Mouse (Mus musculus): Measurements from ENCODE around the gene Gnaq. TPM values are rescaled to one million over a fixed set of nuclear protein-coding genes. Genes with fewer than 3 reads are reported as not detected.

Gnaq gene
- polyA plus RNA-seq, 1 experiment from 2014 or later, result 5.3 TPM

DNA sequence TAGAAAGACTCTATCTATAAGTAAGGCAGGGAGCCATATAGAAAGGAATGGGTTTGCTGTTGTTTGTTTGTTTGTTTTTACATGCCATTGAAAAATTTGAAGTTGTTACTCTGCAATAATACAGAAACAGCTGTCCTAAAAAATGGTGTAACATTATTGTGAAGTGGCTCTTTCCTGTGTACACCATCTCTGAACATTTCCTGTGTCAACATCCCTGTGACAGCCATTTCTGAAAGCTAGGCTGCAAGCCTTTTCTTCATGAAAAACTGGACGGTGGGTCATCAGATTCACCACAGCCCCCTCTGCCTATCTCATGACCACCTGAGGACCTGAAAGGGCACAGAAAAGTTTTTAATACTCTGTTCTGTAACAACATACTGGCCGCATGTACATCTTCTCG is 22.7 kb upstream of the Gnaq start:
- no peak for TF ChIP-seq EP300 (IDR thresholded peaks at IDR 0.05; ENCODE audit: low read depth)
- TF ChIP-seq CTCF (IDR thresholded peaks at IDR 0.05; ENCODE audit: low read depth), result no peak
- Histone ChIP-seq H3K9me3 (ENCODE audit: low read length) (no peaks in the 10 kb centered on the region), H3K27ac (ENCODE audit: low read depth) (peak overlapping the region; percentile 49; the same call in 1 of the 2 replicates), H3K4me2 (ENCODE audit: low read depth, low read length) (0 out of 2 replicates have a peak overlapping the region, but pooled peaks have one; percentile 18), H3K9ac (replicated peaks) (no peak overlapping the region), H3K27me3 (ENCODE audit: insufficient read depth, low read length) (no peaks in the 10 kb centered on the region), H3K4me3 (ENCODE audit: low read depth, low read length) (no peak overlapping the region), H3K4me1 (ENCODE audit: insufficient read depth) (no peaks in the 10 kb centered on the region; the same call in 1 of the 2 replicates), H3K36me3 (replicated peaks; ENCODE audit: insufficient read depth, low read length) (no peaks in the 10 kb centered on the region)
- ATAC-seq, result no peak
- WGBS (ENCODE audit: insufficient replicate concordance), result 71% methylated on average over 3 of the region's 3 CpGs
- DNase-seq, result no peak

DNA sequence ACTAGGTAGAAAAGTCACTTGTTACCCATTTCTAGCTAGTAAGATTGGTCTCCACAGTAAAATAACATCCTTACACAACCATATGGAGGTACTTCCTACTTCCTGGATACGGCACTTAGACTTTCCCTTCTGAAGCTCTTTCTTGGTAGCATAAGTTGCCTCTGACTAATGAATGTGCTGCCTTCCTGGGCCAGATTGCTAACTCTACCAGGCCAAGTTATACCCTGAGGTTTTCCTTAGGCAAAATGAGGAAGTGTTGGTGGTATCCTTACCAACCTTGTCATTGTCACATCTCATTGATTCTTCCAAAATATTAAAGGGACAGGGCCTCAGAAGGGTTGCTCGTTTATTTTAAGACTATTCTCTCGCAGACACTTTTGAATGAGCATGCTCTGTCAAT is 22.0 kb upstream of the Gnaq start:
- Histone ChIP-seq H3K4me1 (ENCODE audit: insufficient read depth) (no peaks in the 10 kb centered on the region; the same call in 1 of the 2 replicates), H3K9me3 (ENCODE audit: low read length) (no peaks in the 10 kb centered on the region), H3K9ac (replicated peaks) (no peak overlapping the region), H3K4me2 (ENCODE audit: low read depth, low read length) (no peak overlapping the region), H3K36me3 (replicated peaks; ENCODE audit: insufficient read depth, low read length) (no peaks in the 10 kb centered on the region), H3K4me3 (ENCODE audit: low read depth, low read length) (no peak overlapping the region), H3K27ac (ENCODE audit: low read depth) (no peak overlapping the region), H3K27me3 (ENCODE audit: insufficient read depth, low read length) (no peaks in the 10 kb centered on the region)
- TF ChIP-seq CTCF (IDR thresholded peaks at IDR 0.05; ENCODE audit: low read depth) (no peak), EP300 (IDR thresholded peaks at IDR 0.05; ENCODE audit: low read depth) (no peak)
- no peak for DNase-seq
- no peak for ATAC-seq
- WGBS (ENCODE audit: insufficient replicate concordance), result 52% methylated on average over 3 of the region's 3 CpGs

DNA sequence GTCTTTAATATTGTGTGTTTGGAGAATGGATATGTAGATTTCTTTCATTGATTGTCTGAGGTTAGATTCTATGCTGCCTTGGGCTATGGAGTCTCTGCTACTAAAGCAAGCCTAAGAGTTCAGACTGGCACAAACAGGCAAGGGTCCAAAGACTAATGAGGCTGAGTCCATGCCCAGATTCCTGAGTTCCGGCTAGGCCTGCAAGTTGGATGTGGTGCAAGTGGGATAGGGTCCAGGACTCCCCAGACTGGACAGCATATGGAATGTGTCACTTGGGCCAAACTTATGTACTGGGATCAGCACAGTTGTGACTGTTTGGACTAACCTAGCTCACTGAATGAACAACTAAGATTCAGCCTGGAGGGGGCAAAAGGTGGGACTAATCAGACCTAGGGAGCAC is 19.3 kb upstream of the Gnaq start:
- Histone ChIP-seq H3K9me3 (ENCODE audit: low read length) (no peaks in the 10 kb centered on the region), H3K4me2 (ENCODE audit: low read depth, low read length) (no peak overlapping the region), H3K27me3 (ENCODE audit: insufficient read depth, low read length) (no peaks in the 10 kb centered on the region), H3K36me3 (replicated peaks; ENCODE audit: insufficient read depth, low read length) (no peaks in the 10 kb centered on the region), H3K9ac (replicated peaks) (no peak overlapping the region), H3K4me1 (ENCODE audit: insufficient read depth) (no peaks in the 10 kb centered on the region; the same call in 1 of the 2 replicates), H3K27ac (ENCODE audit: low read depth) (no peak overlapping the region), H3K4me3 (ENCODE audit: low read depth, low read length) (no peak overlapping the region)
- TF ChIP-seq CTCF (IDR thresholded peaks at IDR 0.05; ENCODE audit: low read depth) (no peak), EP300 (IDR thresholded peaks at IDR 0.05; ENCODE audit: low read depth) (no peak)
- no peak for DNase-seq
- ATAC-seq, result no peak
- WGBS (ENCODE audit: insufficient replicate concordance), result 79% methylated on average over 1 of the region's 1 CpGs

DNA sequence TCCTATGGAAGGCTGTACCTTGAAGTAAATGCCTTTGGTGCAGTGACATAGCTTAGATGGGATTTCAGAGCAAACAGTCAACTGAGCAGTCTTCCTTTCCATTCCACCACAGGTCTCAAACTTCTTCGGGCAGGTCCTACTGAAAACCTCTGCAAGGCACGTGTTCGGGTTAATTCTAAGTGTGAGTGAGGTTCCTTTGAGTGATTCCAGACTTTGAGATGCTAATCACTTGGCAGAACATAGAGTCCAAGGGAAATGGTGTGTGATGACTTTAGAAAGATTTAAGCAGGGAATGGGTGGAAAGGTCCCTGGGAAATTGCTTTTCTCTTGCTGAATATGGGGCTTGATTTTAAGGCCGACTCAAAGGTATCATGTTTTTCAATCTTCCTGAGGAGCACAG is 14.2 kb upstream of the Gnaq start:
- DNase-seq, result no peak

GRCm38 (mm10) chr19:16121301-16121700 is 11.3 kb upstream of the Gnaq start:
- WGBS (ENCODE audit: insufficient replicate concordance), result 65% methylated on average over 2 of the region's 2 CpGs

More for the DNA sequence above, 14.2 kb upstream of the Gnaq start:
- Histone ChIP-seq H3K4me1 (ENCODE audit: insufficient read depth) (no peaks in the 10 kb centered on the region), H3K9ac (replicated peaks) (no peak overlapping the region), H3K4me2 (ENCODE audit: low read depth, low read length) (no peak overlapping the region), H3K27ac (ENCODE audit: low read depth) (no peak overlapping the region), H3K9me3 (ENCODE audit: low read length) (no peaks in the 10 kb centered on the region), H3K4me3 (ENCODE audit: low read depth, low read length) (no peak overlapping the region), H3K27me3 (ENCODE audit: insufficient read depth, low read length) (no peaks in the 10 kb centered on the region), H3K36me3 (replicated peaks; ENCODE audit: insufficient read depth, low read length) (no peaks in the 10 kb centered on the region)
- no peak for ATAC-seq
- 71% methylated on average over 4 of the region's 4 CpGs for WGBS (ENCODE audit: insufficient replicate concordance)
- TF ChIP-seq EP300 (IDR thresholded peaks at IDR 0.05; ENCODE audit: low read depth) (no peak), CTCF (IDR thresholded peaks at IDR 0.05; ENCODE audit: low read depth) (no peak)

GRCm38 (mm10) chr19:16128715-16129114 is 3.9 kb upstream of the Gnaq start:
- Histone ChIP-seq H3K4me3 (ENCODE audit: low read depth, low read length) (no peak overlapping the region), H3K36me3 (replicated peaks; ENCODE audit: insufficient read depth, low read length) (no peaks in the 10 kb centered on the region), H3K9ac (replicated peaks) (no peak overlapping the region), H3K27ac (ENCODE audit: low read depth) (no peak overlapping the region), H3K4me1 (ENCODE audit: insufficient read depth) (peaks cover 15% of the 10 kb centered on the region), H3K27me3 (ENCODE audit: insufficient read depth, low read length) (no peaks in the 10 kb centered on the region), H3K9me3 (ENCODE audit: low read length) (no peaks in the 10 kb centered on the region), H3K4me2 (ENCODE audit: low read depth, low read length) (no peak overlapping the region)
- TF ChIP-seq CTCF (IDR thresholded peaks at IDR 0.05; ENCODE audit: low read depth), result peak; percentile 58
- TF ChIP-seq EP300 (IDR thresholded peaks at IDR 0.05; ENCODE audit: low read depth), result no peak
- 30% methylated on average over 5 of the region's 5 CpGs for WGBS (ENCODE audit: insufficient replicate concordance)
- no peak for ATAC-seq
- DNase-seq, result no peak

More at GRCm38 (mm10) chr19:16121301-16121700, 11.3 kb upstream of the Gnaq start:
- ATAC-seq (no peak), DNase-seq (no peak)
- Histone ChIP-seq H3K4me3 (ENCODE audit: low read depth, low read length) (no peak overlapping the region), H3K9ac (replicated peaks) (no peak overlapping the region), H3K36me3 (replicated peaks; ENCODE audit: insufficient read depth, low read length) (no peaks in the 10 kb centered on the region), H3K9me3 (ENCODE audit: low read length) (no peaks in the 10 kb centered on the region), H3K4me2 (ENCODE audit: low read depth, low read length) (no peak overlapping the region), H3K4me1 (ENCODE audit: insufficient read depth) (no peaks in the 10 kb centered on the region), H3K27me3 (ENCODE audit: insufficient read depth, low read length) (no peaks in the 10 kb centered on the region), H3K27ac (ENCODE audit: low read depth) (no peak overlapping the region)
- no peak for TF ChIP-seq CTCF (IDR thresholded peaks at IDR 0.05; ENCODE audit: low read depth)
- TF ChIP-seq EP300 (IDR thresholded peaks at IDR 0.05; ENCODE audit: low read depth), result no peak

DNA sequence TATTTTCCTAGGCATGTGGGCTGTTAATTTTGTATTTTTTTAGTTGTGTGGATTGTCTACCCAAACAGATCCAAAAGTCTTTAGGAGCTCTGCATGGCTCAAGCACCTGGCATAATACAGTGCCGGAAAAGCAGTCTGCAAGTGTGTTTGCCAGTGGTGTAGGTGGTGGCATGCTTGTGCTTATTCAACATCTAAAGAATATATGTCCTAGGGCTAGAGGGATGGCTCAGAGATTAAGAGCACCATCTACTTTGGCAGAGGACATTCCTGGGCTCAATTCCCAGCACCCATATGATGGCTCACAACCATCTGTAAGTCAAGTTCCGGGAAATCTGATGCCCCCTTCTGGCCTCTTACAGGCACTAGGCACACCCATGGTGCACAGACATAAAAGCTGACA is 3.5 kb upstream of the Gnaq start:
- Histone ChIP-seq H3K4me3 (ENCODE audit: low read depth, low read length) (no peak overlapping the region), H3K9me3 (ENCODE audit: low read length) (no peaks in the 10 kb centered on the region), H3K4me1 (ENCODE audit: insufficient read depth) (peaks cover 15% of the 10 kb centered on the region), H3K9ac (replicated peaks) (no peak overlapping the region), H3K4me2 (ENCODE audit: low read depth, low read length) (no peak overlapping the region), H3K36me3 (replicated peaks; ENCODE audit: insufficient read depth, low read length) (no peaks in the 10 kb centered on the region), H3K27ac (ENCODE audit: low read depth) (no peak overlapping the region), H3K27me3 (ENCODE audit: insufficient read depth, low read length) (no peaks in the 10 kb centered on the region)
- ATAC-seq (no peak), DNase-seq (no peak)
- 80% methylated on average over 2 of the region's 2 CpGs for WGBS (ENCODE audit: insufficient replicate concordance)
- no peak for TF ChIP-seq EP300 (IDR thresholded peaks at IDR 0.05; ENCODE audit: low read depth)
- TF ChIP-seq CTCF (IDR thresholded peaks at IDR 0.05; ENCODE audit: low read depth), result no peak
